Mouse (Mus musculus): ENCODE measurements around the gene Olfr1279. TPM values are rescaled to one million over a fixed set of nuclear protein-coding genes. Genes with fewer than 3 reads are reported as not detected.

The Olfr1279 gene
- polyA plus RNA-seq, 1 experiment from 2014 or later, result not detected

Other genes with a start within 250 kb of the Olfr1279 start
- gene Gm13941, start 194.7 kb upstream of the Olfr1279 start, polyA plus RNA-seq (2015; fragmentation: Nextera tagmentation; extraction: Ambion mirVana), result not detected in 2 replicates
- not detected in 2 replicates for gene Gm15130, start 147.7 kb upstream of the Olfr1279 start, polyA plus RNA-seq (2015; fragmentation: Nextera tagmentation; extraction: Ambion mirVana)
- not detected in 2 replicates for gene 4930430A15Rik, start 71.0 kb upstream of the Olfr1279 start, polyA plus RNA-seq (2015; fragmentation: Nextera tagmentation; extraction: Ambion mirVana)
- not detected in 2 replicates for gene Olfr1275, start 65.3 kb upstream of the Olfr1279 start, polyA plus RNA-seq (2015; fragmentation: Nextera tagmentation; extraction: Ambion mirVana)
- not detected in 2 replicates for gene Olfr1276, start 46.1 kb upstream of the Olfr1279 start, polyA plus RNA-seq (2015; fragmentation: Nextera tagmentation; extraction: Ambion mirVana)
- not detected in 2 replicates for gene Olfr1277, start 26.5 kb upstream of the Olfr1279 start, polyA plus RNA-seq (2015; fragmentation: Nextera tagmentation; extraction: Ambion mirVana)
- not detected in 2 replicates for gene Olfr1278, start 10.5 kb upstream of the Olfr1279 start, polyA plus RNA-seq (2015; fragmentation: Nextera tagmentation; extraction: Ambion mirVana)
- gene Olfr1280, start 13.4 kb downstream of the Olfr1279 start, polyA plus RNA-seq (2015; fragmentation: Nextera tagmentation; extraction: Ambion mirVana), result not detected in 2 replicates
- gene Olfr1281, start 25.9 kb downstream of the Olfr1279 start, polyA plus RNA-seq (2015; fragmentation: Nextera tagmentation; extraction: Ambion mirVana), result not detected in 2 replicates
- not detected in 2 replicates for gene Olfr1282, start 35.4 kb downstream of the Olfr1279 start, polyA plus RNA-seq (2015; fragmentation: Nextera tagmentation; extraction: Ambion mirVana)
- not detected in 2 replicates for gene Olfr1283, start 66.2 kb downstream of the Olfr1279 start, polyA plus RNA-seq (2015; fragmentation: Nextera tagmentation; extraction: Ambion mirVana)
- gene Olfr1284, start 74.9 kb downstream of the Olfr1279 start, polyA plus RNA-seq (2015; fragmentation: Nextera tagmentation; extraction: Ambion mirVana), result not detected in 2 replicates
- gene Olfr1286, start 122.5 kb downstream of the Olfr1279 start, polyA plus RNA-seq (2015; fragmentation: Nextera tagmentation; extraction: Ambion mirVana), result not detected in 2 replicates
- not detected in 2 replicates for gene Olfr1287, start 148.5 kb downstream of the Olfr1279 start, polyA plus RNA-seq (2015; fragmentation: Nextera tagmentation; extraction: Ambion mirVana)
- not detected in 2 replicates for gene Olfr1288, start 173.5 kb downstream of the Olfr1279 start, polyA plus RNA-seq (2015; fragmentation: Nextera tagmentation; extraction: Ambion mirVana)
- gene Olfr1289, start 180.2 kb downstream of the Olfr1279 start, polyA plus RNA-seq (2015; fragmentation: Nextera tagmentation; extraction: Ambion mirVana), result not detected in 2 replicates
- gene Olfr1290, start 193.2 kb downstream of the Olfr1279 start, polyA plus RNA-seq (2015; fragmentation: Nextera tagmentation; extraction: Ambion mirVana), result not detected in 2 replicates
- not detected in 2 replicates for gene Olfr1291-ps1, start 196.5 kb downstream of the Olfr1279 start, polyA plus RNA-seq (2015; fragmentation: Nextera tagmentation; extraction: Ambion mirVana)
- gene Olfr1293-ps, start 224.6 kb downstream of the Olfr1279 start, polyA plus RNA-seq (2015; fragmentation: Nextera tagmentation; extraction: Ambion mirVana), result not detected in 2 replicates
- not detected in 2 replicates for gene Olfr1294, start 239.7 kb downstream of the Olfr1279 start, polyA plus RNA-seq (2015; fragmentation: Nextera tagmentation; extraction: Ambion mirVana)

Measured in lung, embryonic 16.5 days (tissue).